Mouse (Mus musculus) limb, embryonic 13.5 days (tissue): Measurements from ENCODE around the gene Mef2a. TPM values are rescaled to one million over a fixed set of nuclear protein-coding genes. Genes with fewer than 3 reads are reported as not detected.
"Not testable (repeated sequence)": the region's sequence is repeated elsewhere in the genome, so short reads cannot be mapped to it uniquely, and the experiment has no call there.

Experiments
- ATAC-seq: fragments of 200-750 bp; cut with Nextera tagmentation; 2 replicates; pipeline ENCODE4 v1.8.0; 2017; ENCODE audit warnings: low read depth, moderate number of reproducible peaks, moderate TSS enrichment; ENCODE audit not compliant: low FRiP score
- H3K27ac ChIP-seq: fragments of 300-500 bp; sonication (generic); 2 replicates; pipeline ENCODE4 v1.5.1; 2015; ENCODE audit warnings: inconsistent platforms, mild to moderate bottlenecking, moderate library complexity
- H3K27me3 ChIP-seq: fragments of 300-500 bp; sonication (generic); 2 replicates; pipeline ENCODE4 v1.6.1; 2015; ENCODE audit warnings: mild to moderate bottlenecking, inconsistent platforms
- H3K36me3 ChIP-seq: fragments of 300-500 bp; sonication (generic); 2 replicates; pipeline ENCODE4 v1.6.1; 2015; ENCODE audit warnings: inconsistent platforms, mild to moderate bottlenecking, moderate library complexity
- H3K4me1 ChIP-seq: fragments of 300-500 bp; sonication (generic); 2 replicates; pipeline ENCODE4 v1.6.1; 2015; ENCODE audit warnings: inconsistent platforms
- H3K4me2 ChIP-seq: fragments of 300-500 bp; sonication (generic); replicated peaks from 2 replicates; pipeline ENCODE4 v1.6.1; 2015; ENCODE audit warnings: inconsistent platforms, mild to moderate bottlenecking, moderate library complexity
- H3K4me3 ChIP-seq: fragments of 300-500 bp; sonication (generic); 2 replicates; pipeline ENCODE4 v1.5.1; 2015; ENCODE audit warnings: moderate library complexity, mild to moderate bottlenecking, inconsistent platforms
- H3K9ac ChIP-seq: fragments of 300-500 bp; sonication (generic); 2 replicates; pipeline ENCODE4 v1.6.1; 2015; ENCODE audit warnings: mild to moderate bottlenecking, inconsistent platforms
- H3K9me3 ChIP-seq: fragments of 300-500 bp; sonication (generic); 2 replicates; pipeline ENCODE4 v1.6.1; 2016; ENCODE audit warnings: inconsistent platforms
- WGBS: fragments of 180-500 bp; shearing (Covaris S2); methylation state at CpG from one replicate; pipeline ENCODE4 v1.1.7; 2015; 5-methylcytosine and 5-hydroxymethylcytosine counted together
- polyA plus RNA-seq: library from polyadenylated mRNA; unstranded; fragments of >200 nt; fragmentation: Nextera tagmentation; extraction: Ambion mirVana; gene quantifications from 2 replicates; pipeline ENCODE4 v1.2.1, GENCODE M21; 2015

Mef2a gene
- polyA plus RNA-seq, 1 experiment from 2014 or later: 40.6 TPM

DNA sequence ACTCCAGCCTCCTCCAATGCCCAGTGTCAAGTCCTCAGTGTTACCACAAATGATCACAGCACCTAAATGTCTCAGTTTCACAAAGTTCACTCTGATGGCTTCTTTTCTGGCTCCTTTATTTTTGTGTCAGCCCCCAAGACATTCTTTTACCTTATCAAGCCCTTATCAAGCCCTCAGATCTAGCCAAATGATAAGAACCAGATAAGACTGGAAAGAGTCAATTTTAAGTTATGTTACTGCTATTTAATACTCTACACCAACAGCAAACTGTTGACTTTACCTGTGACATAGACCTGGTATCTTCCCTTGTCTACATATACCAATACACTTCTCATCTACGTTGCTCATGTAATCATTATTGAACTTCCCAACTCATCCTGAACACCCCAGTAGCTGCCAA lies 76.2 kb downstream of the Mef2a start:
- no peak for ATAC-seq
- WGBS: 90% methylated on average over 1 of the region's 1 CpGs

GRCm38 (mm10) chr7:67291356-67291755 lies 81.3 kb downstream of the Mef2a start:
- Histone ChIP-seq H3K4me2 (no peak overlapping the region), H3K27me3 (no peaks in the 10 kb centered on the region), H3K4me3 (no peak overlapping the region), H3K9ac (no peak overlapping the region), H3K36me3 (peaks cover 4% of the 10 kb centered on the region), H3K9me3 (no peaks in the 10 kb centered on the region), H3K27ac (no peak overlapping the region), H3K4me1 (no peaks in the 10 kb centered on the region)
- 89% methylated on average over 1 of the region's 1 CpGs for WGBS
- no peak for ATAC-seq

More for the DNA sequence above, 76.2 kb downstream of the Mef2a start:
- H3K4me3 ChIP-seq: no peak overlapping the region
- H3K36me3 ChIP-seq: no peaks in the 10 kb centered on the region
- no peaks in the 10 kb centered on the region for H3K27me3 ChIP-seq
- no peak overlapping the region for H3K9ac ChIP-seq
- H3K27ac ChIP-seq: no peak overlapping the region
- no peaks in the 10 kb centered on the region for H3K9me3 ChIP-seq
- no peaks in the 10 kb centered on the region for H3K4me1 ChIP-seq
- no peak overlapping the region for H3K4me2 ChIP-seq

- H3K4me1 ChIP-seq: no peaks in the 10 kb centered on the region
- 69% methylated on average over 4 of the region's 4 CpGs for WGBS
Measured at GRCm38 (mm10) chr7:67287456-67287855, 85.2 kb downstream of the Mef2a start.

DNA sequence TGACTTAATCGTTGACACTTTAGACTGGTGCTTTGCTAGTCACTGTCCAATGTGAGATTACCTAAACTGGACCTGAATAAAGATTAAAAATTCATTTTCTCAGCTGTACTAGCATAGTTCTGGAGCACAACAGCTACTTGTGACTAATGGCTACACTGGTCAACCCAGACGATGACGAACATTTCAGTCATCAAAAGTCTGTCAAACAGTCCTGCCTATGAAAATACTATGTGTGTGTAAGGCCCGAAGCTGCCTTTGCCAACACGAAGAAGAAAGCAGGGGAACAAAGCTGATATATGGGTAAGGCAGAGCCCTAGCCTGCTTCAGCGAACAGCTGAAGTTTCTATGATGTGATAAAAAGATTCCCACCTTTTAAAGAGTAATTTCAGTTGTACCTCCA lies 89.1 kb downstream of the Mef2a start:
- Histone ChIP-seq H3K9me3 (no peaks in the 10 kb centered on the region), H3K36me3 (peaks cover 13% of the 10 kb centered on the region), H3K9ac (no peak overlapping the region), H3K4me3 (no peak overlapping the region), H3K4me1 (no peaks in the 10 kb centered on the region), H3K4me2 (no peak overlapping the region), H3K27me3 (no peaks in the 10 kb centered on the region), H3K27ac (no peak overlapping the region)
- ATAC-seq: no peak
- 94% methylated on average over 6 of the region's 6 CpGs for WGBS

More at GRCm38 (mm10) chr7:67287456-67287855, 85.2 kb downstream of the Mef2a start:
- Histone ChIP-seq H3K4me2 (no peak overlapping the region), H3K27me3 (no peaks in the 10 kb centered on the region), H3K27ac (no peak overlapping the region), H3K9ac (no peak overlapping the region), H3K4me3 (no peak overlapping the region), H3K36me3 (peaks cover 7% of the 10 kb centered on the region), H3K9me3 (no peaks in the 10 kb centered on the region)
- no peak for ATAC-seq

- H3K27ac ChIP-seq, H3K27me3 ChIP-seq, ATAC-seq, H3K9me3 ChIP-seq, H3K4me2 ChIP-seq, H3K9ac ChIP-seq, H3K4me3 ChIP-seq, H3K4me1 ChIP-seq, H3K36me3 ChIP-seq: not testable (repeated sequence)
- whole genome bisulfite sequencing: 80% methylated on average over 4 of the region's 4 CpGs
Measured at GRCm38 (mm10) chr7:67270447-67270846, 102.2 kb downstream of the Mef2a start.

GRCm38 (mm10) chr7:67259828-67260563 lies 112.7 kb downstream of the Mef2a start:
- no peak overlapping the region for H3K9ac ChIP-seq
- ATAC-seq: no peak

GRCm38 (mm10) chr7:67246067-67246466 lies 126.6 kb downstream of the Mef2a start:
- no peak overlapping the region for H3K9ac ChIP-seq
- no peak for ATAC-seq
- no peaks in the 10 kb centered on the region for H3K27me3 ChIP-seq
- 63% methylated on average over 2 of the region's 2 CpGs for WGBS
- H3K27ac ChIP-seq: no peak overlapping the region
- 0 out of 2 replicates have a peak, but pooled peaks cover 4% of the 10 kb centered on the region for H3K4me1 ChIP-seq
- H3K4me2 ChIP-seq: no peak overlapping the region
- no peaks in the 10 kb centered on the region for H3K9me3 ChIP-seq
- H3K36me3 ChIP-seq: peaks cover 23% of the 10 kb centered on the region
- H3K4me3 ChIP-seq: no peak overlapping the region

More at GRCm38 (mm10) chr7:67259828-67260563, 112.7 kb downstream of the Mef2a start:
- H3K27ac ChIP-seq: no peak overlapping the region
- H3K4me2 ChIP-seq: no peak overlapping the region
- no peaks in the 10 kb centered on the region for H3K9me3 ChIP-seq
- H3K27me3 ChIP-seq: no peaks in the 10 kb centered on the region
- no peak overlapping the region for H3K4me3 ChIP-seq
- 82% methylated on average over 4 of the region's 4 CpGs for WGBS
- peaks cover 32% of the 10 kb centered on the region for H3K36me3 ChIP-seq
- H3K4me1 ChIP-seq: 0 out of 2 replicates have a peak, but pooled peaks cover 4% of the 10 kb centered on the region

GRCm38 (mm10) chr7:67245255-67245654 lies 127.4 kb downstream of the Mef2a start:
- no peak for ATAC-seq
- Histone ChIP-seq H3K27me3 (no peaks in the 10 kb centered on the region), H3K36me3 (peaks cover 21% of the 10 kb centered on the region), H3K9ac (no peak overlapping the region), H3K27ac (no peak overlapping the region), H3K4me2 (no peak overlapping the region), H3K4me1 (0 out of 2 replicates have a peak, but pooled peaks cover 4% of the 10 kb centered on the region), H3K4me3 (no peak overlapping the region), H3K9me3 (no peaks in the 10 kb centered on the region)
- WGBS: 96% methylated on average over 1 of the region's 1 CpGs

GRCm38 (mm10) chr7:67243894-67244282 lies 128.8 kb downstream of the Mef2a start:
- Histone ChIP-seq H3K27me3 (no peaks in the 10 kb centered on the region), H3K4me3 (no peak overlapping the region), H3K36me3 (peaks cover 16% of the 10 kb centered on the region), H3K27ac (no peak overlapping the region), H3K9me3 (no peaks in the 10 kb centered on the region), H3K4me2 (no peak overlapping the region), H3K4me1 (peaks cover 16% of the 10 kb centered on the region; the same call in 1 of the 2 replicates), H3K9ac (no peak overlapping the region)
- ATAC-seq: no peak
- 49% methylated on average over 4 of the region's 4 CpGs for WGBS

DNA sequence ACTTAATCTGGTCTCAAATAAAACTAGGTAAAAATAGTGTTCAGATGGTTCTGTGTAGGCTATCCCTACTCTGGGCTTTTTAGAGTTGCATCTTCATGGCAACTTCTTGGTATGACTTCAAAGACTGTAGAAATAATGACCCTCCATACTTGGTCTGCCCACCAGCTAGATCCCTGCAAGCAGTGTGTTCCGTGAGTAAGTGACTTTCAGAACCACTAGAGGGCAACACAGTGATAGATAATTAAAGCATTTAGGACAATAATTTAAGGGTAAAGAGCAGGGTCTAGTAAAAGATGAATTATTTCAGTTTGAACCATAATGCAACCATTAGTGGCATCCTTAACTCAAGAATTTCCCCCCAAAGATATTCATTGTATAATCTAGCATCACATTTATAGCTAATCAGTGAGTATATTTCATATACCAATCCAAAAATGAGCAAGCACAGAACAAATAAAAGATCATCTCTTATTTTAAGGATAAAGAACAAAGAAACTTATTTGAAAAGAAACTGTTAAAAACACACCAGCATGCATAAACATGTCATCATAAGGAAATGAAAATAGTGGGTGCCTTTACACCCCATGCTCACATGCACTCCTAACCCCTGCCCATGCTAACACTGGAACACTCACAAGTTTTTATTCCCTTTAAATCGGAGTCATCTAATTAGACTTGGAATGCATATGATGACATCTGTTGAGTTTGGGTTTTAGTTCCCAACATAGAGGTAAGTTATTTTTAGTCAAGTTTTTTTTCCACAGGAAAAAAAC lies 129.4 kb downstream of the Mef2a start:
- no peak overlapping the region for H3K4me2 ChIP-seq
- ATAC-seq: no peak
- H3K27me3 ChIP-seq: no peaks in the 10 kb centered on the region
- no peak overlapping the region for H3K4me3 ChIP-seq
- no peak overlapping the region for H3K9ac ChIP-seq
- H3K27ac ChIP-seq: no peak overlapping the region
- WGBS: 48% methylated on average over 2 of the region's 2 CpGs
- H3K4me1 ChIP-seq: peaks cover 17% of the 10 kb centered on the region; the same call in 1 of the 2 replicates
- H3K36me3 ChIP-seq: peaks cover 17% of the 10 kb centered on the region
- no peaks in the 10 kb centered on the region for H3K9me3 ChIP-seq

DNA sequence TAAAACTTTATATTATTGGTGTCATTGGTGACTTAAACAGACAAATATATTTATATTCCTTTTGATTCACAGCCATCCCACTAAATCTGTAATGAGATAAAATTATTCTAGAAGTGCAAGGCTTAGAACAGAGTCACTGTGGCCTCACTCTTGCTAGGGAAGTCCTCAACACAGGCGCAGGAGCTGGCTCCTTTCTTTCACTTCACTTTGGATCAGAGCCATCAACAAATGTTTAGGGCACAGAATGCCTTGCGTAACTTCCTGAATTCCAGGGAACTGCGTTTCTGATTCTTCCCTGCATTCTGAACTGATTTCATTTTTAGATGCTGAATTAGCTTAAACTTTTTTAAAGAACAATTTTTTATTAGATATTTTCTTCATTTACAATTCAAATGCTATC lies 130.7 kb downstream of the Mef2a start:
- 82% methylated on average over 3 of the region's 3 CpGs for WGBS
- Histone ChIP-seq H3K36me3 (peaks cover 16% of the 10 kb centered on the region), H3K9me3 (no peaks in the 10 kb centered on the region), H3K4me1 (peaks cover 17% of the 10 kb centered on the region; the same call in 1 of the 2 replicates), H3K27ac (no peak overlapping the region), H3K27me3 (no peaks in the 10 kb centered on the region), H3K4me2 (no peak overlapping the region), H3K9ac (no peak overlapping the region), H3K4me3 (no peak overlapping the region)
- no peak for ATAC-seq

- no peak overlapping the region for H3K9ac ChIP-seq
- no peak overlapping the region for H3K4me3 ChIP-seq
- H3K9me3 ChIP-seq: no peaks in the 10 kb centered on the region
- no peaks in the 10 kb centered on the region for H3K27me3 ChIP-seq
- H3K36me3 ChIP-seq: peaks cover 46% of the 10 kb centered on the region
- H3K27ac ChIP-seq: no peak overlapping the region
- no peak for ATAC-seq
- H3K4me1 ChIP-seq: peaks cover 12% of the 10 kb centered on the region; the same call in 1 of the 2 replicates
- H3K4me2 ChIP-seq: no peak overlapping the region
- WGBS: 85% methylated on average over 2 of the region's 2 CpGs
Measured at GRCm38 (mm10) chr7:67237752-67238151, 134.9 kb downstream of the Mef2a start.
